Mouse (Mus musculus) bone marrow macrophage, adult 2 months (primary cell): ENCODE data around the gene Crtap.

ENCODE experiments used
- CTCF ChIP-seq: IDR thresholded peaks from 2 replicates; pipeline ENCODE4 v1.5.1; 2012; ENCODE audit warnings: low read depth, mild to moderate bottlenecking, low read length, moderate library complexity
- POLR2A ChIP-seq: IDR thresholded peaks from 2 replicates; pipeline ENCODE4 v1.6.1; 2012; ENCODE audit warnings: mild to moderate bottlenecking, low read depth, low read length, borderline replicate concordance

DNA sequence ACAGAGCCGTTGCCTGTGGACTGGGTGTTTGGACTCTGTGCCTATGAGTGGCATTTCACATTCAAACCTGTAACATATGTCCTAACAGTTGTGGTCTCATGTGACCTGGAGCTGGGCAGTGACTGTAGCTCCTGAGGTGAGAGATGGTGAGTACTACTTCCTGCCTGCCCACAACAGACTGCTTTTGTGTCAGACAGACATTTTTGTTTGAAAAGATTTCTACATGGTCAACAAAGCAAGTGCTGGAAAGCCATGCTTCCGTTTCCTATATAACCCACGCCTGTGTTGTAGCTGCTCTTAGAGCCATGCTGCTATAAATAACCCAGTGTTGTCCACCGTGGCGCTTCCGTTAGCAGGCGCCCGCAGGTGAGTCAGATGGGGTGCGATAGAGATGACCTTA lies 21.9 kb upstream of the Crtap start:
- TF ChIP-seq POLR2A = no peak
- TF ChIP-seq CTCF = no peak
